Mouse (Mus musculus): ENCODE data around the gene B3gnt2. TPM values are rescaled to one million over a fixed set of nuclear protein-coding genes. Genes with fewer than 3 reads are reported as not detected.
A peak's percentile ranks its signal among the peaks of the same experiment; 100 is the strongest.

B3gnt2 gene
- polyA plus RNA-seq, 1 experiment from 2014 or later: 11.9 TPM

DNA sequence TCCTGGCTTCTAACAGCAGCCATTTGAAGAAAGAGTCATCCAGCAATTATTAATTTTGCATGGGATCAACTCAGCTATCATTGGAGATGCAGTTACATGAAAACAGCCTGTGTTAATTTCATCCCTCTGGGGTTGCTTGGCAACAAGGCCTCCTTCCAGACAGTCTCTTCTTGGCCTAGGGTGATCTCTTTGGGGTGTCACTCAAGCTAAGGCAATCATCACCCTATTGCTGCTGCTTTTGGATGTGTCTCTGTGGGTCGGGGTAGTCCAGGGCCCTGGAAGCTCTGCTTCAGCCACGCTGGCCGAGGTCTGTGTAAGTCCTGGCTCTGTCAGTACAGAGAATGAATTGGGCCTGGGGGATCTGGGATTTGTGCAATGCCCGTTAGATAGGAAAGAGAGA is 14.5 kb upstream of the B3gnt2 start:
- Histone ChIP-seq H3K4me3 (ENCODE audit: low read length) (no peak overlapping the region), H3K27ac (ENCODE audit: low read length) (no peak overlapping the region), H3K36me3 (ENCODE audit: control insufficient read depth, insufficient read depth, low read length) (no peaks in the 10 kb centered on the region), H3K27me3 (replicated peaks; ENCODE audit: control insufficient read depth, insufficient read depth, low read length) (no peaks in the 10 kb centered on the region), H3K9ac (ENCODE audit: low read depth, low read length) (no peak overlapping the region), H3K4me1 (ENCODE audit: control insufficient read depth, insufficient read depth, low read length) (0 out of 2 replicates have a peak, but pooled peaks cover 8% of the 10 kb centered on the region), H3K4me2 (ENCODE audit: low read depth, low read length) (no peak overlapping the region), H3K9me3 (ENCODE audit: control insufficient read depth, low read length) (no peaks in the 10 kb centered on the region)
- WGBS: 76% methylated on average over 4 of the region's 4 CpGs
- no peak for ATAC-seq

DNA sequence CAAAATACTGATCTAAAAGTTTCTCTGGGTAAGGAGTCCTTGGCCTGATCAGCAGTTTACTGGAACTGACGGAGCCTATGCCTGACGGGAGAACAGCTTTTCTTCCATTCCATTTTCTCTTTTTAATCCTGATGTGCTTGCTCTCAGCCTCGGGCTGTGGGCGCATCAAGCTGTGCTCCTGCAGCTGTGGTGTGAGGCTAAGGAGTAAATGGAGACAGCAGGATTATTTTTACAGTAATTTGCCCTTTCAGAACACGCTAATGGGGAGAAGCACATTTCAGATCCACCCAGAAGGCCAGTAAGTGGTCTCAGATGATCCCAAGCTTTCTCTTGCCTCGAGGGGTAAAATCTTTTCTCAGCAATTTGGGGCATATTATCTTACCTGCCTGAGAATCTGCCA is 14.0 kb upstream of the B3gnt2 start:
- H3K9ac ChIP-seq (ENCODE audit: low read depth, low read length): no peak overlapping the region
- WGBS: 81% methylated on average over 6 of the region's 6 CpGs
- H3K9me3 ChIP-seq (ENCODE audit: control insufficient read depth, low read length): no peaks in the 10 kb centered on the region
- no peak overlapping the region for H3K27ac ChIP-seq (ENCODE audit: low read length)
- H3K27me3 ChIP-seq (replicated peaks; ENCODE audit: control insufficient read depth, insufficient read depth, low read length): no peaks in the 10 kb centered on the region
- H3K4me1 ChIP-seq (ENCODE audit: control insufficient read depth, insufficient read depth, low read length): 0 out of 2 replicates have a peak, but pooled peaks cover 8% of the 10 kb centered on the region
- no peak overlapping the region for H3K4me3 ChIP-seq (ENCODE audit: low read length)
- no peaks in the 10 kb centered on the region for H3K36me3 ChIP-seq (ENCODE audit: control insufficient read depth, insufficient read depth, low read length)
- no peak overlapping the region for H3K4me2 ChIP-seq (ENCODE audit: low read depth, low read length)
- ATAC-seq: no peak

DNA sequence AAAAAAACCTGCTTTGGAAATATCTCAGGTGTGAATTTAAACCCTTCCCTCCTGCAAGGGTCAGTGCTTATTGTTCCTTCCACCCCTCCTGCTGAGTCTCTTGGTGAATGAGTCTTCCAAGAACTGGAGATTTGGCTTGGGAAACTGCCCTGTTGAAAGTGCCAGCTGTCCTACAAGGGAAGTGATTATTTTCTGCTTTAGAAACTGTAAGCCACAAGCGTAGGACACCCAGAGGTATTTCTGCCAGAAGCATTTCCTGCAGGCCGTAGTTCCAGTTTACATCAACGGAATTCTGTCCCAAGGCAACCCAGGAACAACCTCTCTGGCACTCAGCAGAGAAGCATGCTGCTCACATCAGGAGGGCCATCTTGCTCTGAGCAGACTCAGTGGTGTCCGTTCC is 12.6 kb upstream of the B3gnt2 start:
- Histone ChIP-seq H3K4me1 (ENCODE audit: control insufficient read depth, insufficient read depth, low read length) (0 out of 2 replicates have a peak, but pooled peaks cover 8% of the 10 kb centered on the region), H3K4me3 (ENCODE audit: low read length) (no peak overlapping the region), H3K36me3 (ENCODE audit: control insufficient read depth, insufficient read depth, low read length) (no peaks in the 10 kb centered on the region), H3K9ac (ENCODE audit: low read depth, low read length) (no peak overlapping the region), H3K27ac (ENCODE audit: low read length) (peak overlapping the region; percentile 35; the same call in 1 of the 2 replicates), H3K27me3 (replicated peaks; ENCODE audit: control insufficient read depth, insufficient read depth, low read length) (no peaks in the 10 kb centered on the region), H3K4me2 (ENCODE audit: low read depth, low read length) (no peak overlapping the region), H3K9me3 (ENCODE audit: control insufficient read depth, low read length) (no peaks in the 10 kb centered on the region)
- no peak for ATAC-seq
- 61% methylated on average over 4 of the region's 4 CpGs for WGBS

DNA sequence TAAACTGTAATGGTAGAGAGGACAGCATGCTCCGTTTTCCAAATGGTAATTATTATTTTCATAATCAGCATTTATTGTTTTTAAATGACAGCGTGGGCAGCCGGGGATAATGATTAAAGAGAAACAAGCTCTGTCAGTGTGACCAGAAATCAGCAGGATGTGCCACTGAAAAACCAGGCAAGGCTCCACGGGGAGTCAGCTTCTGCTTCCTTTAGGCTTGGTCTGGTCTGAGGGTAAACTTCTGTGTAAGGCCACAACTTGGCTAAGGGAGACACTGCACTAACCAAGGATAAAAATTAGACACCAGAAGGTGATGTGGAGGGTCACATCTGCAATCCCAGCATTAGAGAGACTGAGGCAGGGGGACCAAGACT is 11.5 kb upstream of the B3gnt2 start:
- H3K27me3 ChIP-seq (replicated peaks; ENCODE audit: control insufficient read depth, insufficient read depth, low read length): no peaks in the 10 kb centered on the region
- no peaks in the 10 kb centered on the region for H3K9me3 ChIP-seq (ENCODE audit: control insufficient read depth, low read length)
- H3K36me3 ChIP-seq (ENCODE audit: control insufficient read depth, insufficient read depth, low read length): no peaks in the 10 kb centered on the region
- H3K27ac ChIP-seq (ENCODE audit: low read length): peak overlapping the region; percentile 27; the same call in 1 of the 2 replicates
- peak overlapping the region; percentile 15; the same call in 1 of the 2 replicates for H3K4me2 ChIP-seq (ENCODE audit: low read depth, low read length)
- no peak for ATAC-seq
- 0 out of 2 replicates have a peak overlapping the region, but pooled peaks have one; percentile 20 for H3K9ac ChIP-seq (ENCODE audit: low read depth, low read length)
- 0 out of 2 replicates have a peak, but pooled peaks cover 8% of the 10 kb centered on the region for H3K4me1 ChIP-seq (ENCODE audit: control insufficient read depth, insufficient read depth, low read length)
- H3K4me3 ChIP-seq (ENCODE audit: low read length): no peak overlapping the region
- WGBS: 43% methylated on average over 4 of the region's 4 CpGs

DNA sequence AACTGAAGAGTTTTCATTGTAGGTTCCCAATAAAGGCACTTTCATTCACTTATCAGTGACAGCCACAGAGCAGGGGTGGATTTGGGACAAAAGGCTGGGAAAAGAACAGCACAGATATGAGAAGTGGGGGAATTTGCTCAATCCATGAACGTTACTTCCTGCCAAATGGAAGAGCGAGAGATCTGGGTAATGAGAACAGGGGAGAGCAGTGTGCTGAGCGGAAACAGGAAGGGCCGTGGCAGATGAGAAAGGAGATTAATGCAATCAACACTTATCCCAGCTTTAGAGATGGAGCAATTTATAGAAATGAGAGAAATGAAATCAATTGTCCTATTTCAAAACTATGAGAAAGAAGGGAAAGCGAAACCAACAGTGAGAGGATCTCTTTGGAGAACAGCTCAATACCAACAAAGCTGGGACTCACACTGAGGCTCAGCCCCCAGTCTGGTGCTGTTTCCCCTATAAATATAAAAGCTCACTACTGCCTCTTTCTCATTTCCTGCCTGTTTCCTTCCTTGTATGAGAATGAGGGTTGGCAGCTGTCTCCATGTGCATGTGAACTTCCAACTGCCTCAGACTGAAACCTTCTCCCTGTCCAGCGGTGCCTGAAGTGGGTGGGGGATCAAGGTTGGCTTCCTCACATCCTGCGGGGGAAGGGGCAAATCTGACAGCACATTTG is 11.0 kb upstream of the B3gnt2 start:
- Histone ChIP-seq H3K4me1 (ENCODE audit: control insufficient read depth, insufficient read depth, low read length) (0 out of 2 replicates have a peak, but pooled peaks cover 8% of the 10 kb centered on the region), H3K9ac (ENCODE audit: low read depth, low read length) (0 out of 2 replicates have a peak overlapping the region, but pooled peaks have one; percentile 20), H3K27me3 (replicated peaks; ENCODE audit: control insufficient read depth, insufficient read depth, low read length) (no peaks in the 10 kb centered on the region), H3K9me3 (ENCODE audit: control insufficient read depth, low read length) (no peaks in the 10 kb centered on the region), H3K36me3 (ENCODE audit: control insufficient read depth, insufficient read depth, low read length) (no peaks in the 10 kb centered on the region), H3K4me2 (ENCODE audit: low read depth, low read length) (peak overlapping the region; percentile 15; the same call in 1 of the 2 replicates), H3K27ac (ENCODE audit: low read length) (peak overlapping the region; percentile 27; the same call in 1 of the 2 replicates), H3K4me3 (ENCODE audit: low read length) (no peak overlapping the region)
- 60% methylated on average over 7 of the region's 7 CpGs for WGBS
- no peak for ATAC-seq

DNA sequence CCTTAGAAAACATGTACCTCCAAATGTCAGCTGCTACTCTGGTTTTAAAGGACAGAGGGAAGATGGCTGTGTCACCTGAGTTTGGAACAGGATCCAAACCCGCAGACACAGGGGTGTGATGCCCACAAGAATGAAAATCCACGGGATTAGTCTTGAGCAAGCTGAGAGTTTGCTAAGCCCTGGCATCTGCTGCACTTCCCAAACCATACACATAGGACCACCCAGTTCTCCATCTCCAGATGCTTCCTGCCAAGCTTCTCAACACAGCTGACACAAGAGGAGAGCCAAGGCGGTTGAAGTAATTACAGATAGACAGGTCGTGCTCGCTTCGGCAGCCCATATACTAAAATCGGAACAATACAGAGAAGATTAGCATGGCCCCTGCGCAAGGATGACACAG is 7.8 kb upstream of the B3gnt2 start:
- Histone ChIP-seq H3K4me3 (ENCODE audit: low read length) (no peak overlapping the region), H3K36me3 (ENCODE audit: control insufficient read depth, insufficient read depth, low read length) (no peaks in the 10 kb centered on the region), H3K9me3 (ENCODE audit: control insufficient read depth, low read length) (no peaks in the 10 kb centered on the region), H3K27me3 (replicated peaks; ENCODE audit: control insufficient read depth, insufficient read depth, low read length) (no peaks in the 10 kb centered on the region), H3K4me1 (ENCODE audit: control insufficient read depth, insufficient read depth, low read length) (0 out of 2 replicates have a peak, but pooled peaks cover 6% of the 10 kb centered on the region), H3K9ac (ENCODE audit: low read depth, low read length) (no peak overlapping the region), H3K4me2 (ENCODE audit: low read depth, low read length) (no peak overlapping the region), H3K27ac (ENCODE audit: low read length) (no peak overlapping the region)
- no peak for ATAC-seq
- WGBS: 87% methylated on average over 8 of the region's 8 CpGs

DNA sequence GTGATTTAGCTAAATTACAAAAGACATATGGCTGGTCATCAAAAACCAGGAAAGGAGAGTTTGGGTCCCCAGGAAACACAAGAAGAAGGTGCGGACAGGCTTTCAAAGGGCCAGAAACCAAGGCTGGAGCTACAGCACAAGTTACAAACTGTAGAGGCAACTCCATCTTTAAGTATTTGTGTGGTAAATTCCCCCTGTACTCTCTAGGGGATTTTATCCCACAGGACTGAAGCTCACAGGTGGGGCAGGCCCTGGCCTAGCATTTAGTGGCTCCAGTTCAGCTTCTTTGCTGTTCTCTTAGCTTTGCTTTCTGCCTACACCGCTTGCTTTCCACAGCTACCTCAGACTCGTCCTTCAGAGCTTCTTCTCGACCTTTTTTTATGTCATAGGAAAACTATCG is 6.9 kb upstream of the B3gnt2 start:
- H3K27ac ChIP-seq (ENCODE audit: low read length): no peak overlapping the region
- 92% methylated on average over 5 of the region's 5 CpGs for WGBS
- H3K4me1 ChIP-seq (ENCODE audit: control insufficient read depth, insufficient read depth, low read length): 0 out of 2 replicates have a peak, but pooled peaks cover 5% of the 10 kb centered on the region
- no peaks in the 10 kb centered on the region for H3K36me3 ChIP-seq (ENCODE audit: control insufficient read depth, insufficient read depth, low read length)
- no peaks in the 10 kb centered on the region for H3K9me3 ChIP-seq (ENCODE audit: control insufficient read depth, low read length)
- no peaks in the 10 kb centered on the region for H3K27me3 ChIP-seq (replicated peaks; ENCODE audit: control insufficient read depth, insufficient read depth, low read length)
- H3K4me2 ChIP-seq (ENCODE audit: low read depth, low read length): no peak overlapping the region
- H3K4me3 ChIP-seq (ENCODE audit: low read length): no peak overlapping the region
- ATAC-seq: no peak
- no peak overlapping the region for H3K9ac ChIP-seq (ENCODE audit: low read depth, low read length)

DNA sequence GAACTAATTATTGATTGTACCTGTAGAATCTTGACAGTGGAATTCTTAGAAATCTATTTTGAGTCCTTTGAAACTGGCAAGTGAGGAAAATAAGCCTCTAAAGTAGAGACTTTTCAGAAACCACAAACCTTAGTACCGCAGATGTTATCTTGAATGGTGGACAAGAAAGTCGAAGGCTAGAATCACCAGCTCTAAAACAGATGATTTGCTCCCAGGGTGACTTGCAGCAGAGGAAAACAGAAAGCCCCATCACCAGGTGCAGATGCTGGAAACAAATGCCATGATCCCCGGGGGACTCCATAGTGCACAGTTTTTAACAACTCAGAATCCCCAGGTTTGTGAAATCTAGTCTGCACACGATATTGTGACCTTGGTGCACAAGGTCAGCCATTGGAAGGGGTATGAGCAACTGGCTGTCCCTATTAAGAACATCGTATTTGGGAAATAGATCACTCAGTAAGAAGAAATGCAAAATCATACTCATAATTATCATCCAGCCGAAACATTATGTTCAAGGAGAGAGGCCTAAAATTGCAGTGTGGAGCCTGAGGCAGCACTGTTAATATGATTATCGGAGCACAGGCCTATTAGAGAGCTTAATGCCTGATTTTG is 5.0 kb upstream of the B3gnt2 start:
- Histone ChIP-seq H3K9me3 (ENCODE audit: control insufficient read depth, low read length) (no peaks in the 10 kb centered on the region), H3K27ac (ENCODE audit: low read length) (no peak overlapping the region), H3K4me2 (ENCODE audit: low read depth, low read length) (no peak overlapping the region), H3K27me3 (replicated peaks; ENCODE audit: control insufficient read depth, insufficient read depth, low read length) (no peaks in the 10 kb centered on the region), H3K4me1 (ENCODE audit: control insufficient read depth, insufficient read depth, low read length) (no peaks in the 10 kb centered on the region; the same call in 1 of the 2 replicates), H3K36me3 (ENCODE audit: control insufficient read depth, insufficient read depth, low read length) (no peaks in the 10 kb centered on the region), H3K9ac (ENCODE audit: low read depth, low read length) (no peak overlapping the region), H3K4me3 (ENCODE audit: low read length) (no peak overlapping the region)
- no peak for ATAC-seq
- WGBS: 88% methylated on average over 7 of the region's 7 CpGs

DNA sequence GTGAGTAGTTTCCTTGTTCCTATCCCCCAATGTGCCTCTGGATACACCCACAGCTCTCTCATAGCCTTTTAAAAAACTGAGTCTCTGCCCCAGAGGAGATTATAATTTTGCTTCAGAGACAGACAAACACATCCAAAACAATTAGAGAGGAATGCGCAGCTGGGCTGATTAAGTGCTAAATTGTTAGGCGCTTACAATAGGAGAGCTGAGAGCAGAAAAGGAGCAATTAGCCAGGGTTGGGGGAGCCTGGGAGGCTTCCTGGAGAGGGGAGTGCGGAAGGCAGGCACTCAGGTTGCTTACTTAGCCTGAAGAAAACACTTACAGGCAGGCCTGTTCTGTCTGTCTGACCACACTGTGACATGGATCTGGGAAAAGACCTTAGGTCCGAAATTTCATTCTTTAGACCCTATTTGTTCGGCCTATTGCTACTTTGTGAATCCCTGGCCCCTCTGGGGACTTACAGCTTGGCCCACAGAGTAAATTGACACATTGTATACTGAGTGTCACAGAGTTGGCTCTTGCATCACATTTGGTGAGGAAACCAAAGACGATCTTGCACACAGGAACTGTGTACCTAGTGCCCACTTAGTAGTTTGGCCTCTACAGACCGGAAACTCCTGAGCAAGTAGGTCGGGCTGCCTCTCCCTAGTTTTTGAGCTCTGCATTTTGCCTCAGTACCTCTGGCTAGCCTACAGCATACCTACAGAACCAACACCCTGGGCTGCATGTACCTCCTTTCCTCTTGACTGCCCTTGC is 3.7 kb upstream of the B3gnt2 start:
- Histone ChIP-seq H3K9ac (ENCODE audit: low read depth, low read length) (no peak overlapping the region), H3K27me3 (replicated peaks; ENCODE audit: control insufficient read depth, insufficient read depth, low read length) (no peaks in the 10 kb centered on the region), H3K4me3 (ENCODE audit: low read length) (no peak overlapping the region), H3K4me2 (ENCODE audit: low read depth, low read length) (no peak overlapping the region), H3K36me3 (ENCODE audit: control insufficient read depth, insufficient read depth, low read length) (no peaks in the 10 kb centered on the region), H3K4me1 (ENCODE audit: control insufficient read depth, insufficient read depth, low read length) (no peaks in the 10 kb centered on the region; the same call in 1 of the 2 replicates), H3K27ac (ENCODE audit: low read length) (no peak overlapping the region), H3K9me3 (ENCODE audit: control insufficient read depth, low read length) (no peaks in the 10 kb centered on the region)
- ATAC-seq: no peak
- WGBS: 76% methylated on average over 8 of the region's 8 CpGs
